Mouse (Mus musculus) 416B (cell line): ENCODE measurements around the gene Gabbr2.
A peak's percentile ranks its signal among the peaks of the same experiment; 100 is the strongest.

ENCODE experiments used
- DNase-seq: peaks from one replicate; pipeline ENCODE4 v3.0.0; 2011; ENCODE audit warnings: low read depth

The Gabbr2 gene

DNA sequence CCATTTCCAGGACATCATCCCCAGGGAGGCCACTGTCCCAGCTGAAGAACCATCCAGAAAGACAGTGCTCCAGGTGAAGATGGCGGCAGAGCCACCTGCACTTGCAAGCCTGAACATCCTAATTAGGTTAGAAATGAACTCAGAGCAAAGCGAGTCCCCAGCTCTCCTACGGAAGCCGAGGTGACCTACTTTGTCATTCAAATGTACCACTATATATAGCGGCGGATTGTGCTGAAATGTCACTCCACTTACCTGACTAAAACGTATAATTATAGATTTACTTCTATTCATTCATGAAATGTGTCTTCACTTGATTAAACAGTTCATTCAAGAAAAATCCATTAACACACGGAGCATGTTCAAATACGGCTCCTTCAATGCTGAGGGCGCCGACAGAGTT, 170.0 kb downstream of the Gabbr2 start:
- DNase-seq, result no peak

DNA sequence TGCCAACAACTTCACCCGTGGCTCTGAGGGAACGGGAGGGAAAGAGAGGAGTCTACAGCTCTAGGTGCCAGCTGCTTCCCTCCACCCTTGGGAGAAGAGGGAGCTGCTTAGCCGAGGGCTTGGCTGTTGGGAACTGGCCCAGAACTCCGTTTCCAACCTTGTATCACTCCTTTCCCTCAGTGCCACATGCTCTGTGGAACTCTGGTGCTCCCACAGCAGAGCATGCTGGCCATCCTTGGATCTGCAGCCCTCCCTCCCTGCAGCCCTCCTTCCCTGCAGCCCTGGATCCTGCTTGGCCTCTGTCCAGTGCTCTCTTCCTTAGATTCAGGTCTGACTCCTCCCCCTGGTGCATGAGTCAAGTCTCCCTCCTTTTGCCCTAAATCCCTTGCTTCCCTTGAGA, 176.7 kb downstream of the Gabbr2 start:
- DNase-seq, result no peak

DNA sequence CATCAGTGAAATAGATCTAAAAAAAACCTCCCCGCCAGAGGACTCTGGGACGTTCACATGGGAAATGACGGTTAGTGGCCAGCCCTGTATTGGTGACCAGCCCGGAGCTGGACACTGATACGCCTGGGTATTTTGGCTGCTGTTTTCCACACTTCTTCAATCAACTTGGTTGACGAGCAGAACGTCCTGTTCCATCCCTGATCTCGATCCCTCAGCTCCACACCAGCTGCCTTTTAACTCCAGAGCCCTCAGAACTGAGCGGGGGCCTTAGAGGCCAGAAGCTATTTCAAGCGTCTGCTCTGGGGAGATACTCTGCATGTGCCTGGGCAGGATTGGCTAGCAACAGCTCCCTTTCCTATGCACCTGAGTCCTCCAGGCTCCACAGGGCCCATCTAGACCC, 177.4 kb downstream of the Gabbr2 start:
- DNase-seq, result no peak

DNA sequence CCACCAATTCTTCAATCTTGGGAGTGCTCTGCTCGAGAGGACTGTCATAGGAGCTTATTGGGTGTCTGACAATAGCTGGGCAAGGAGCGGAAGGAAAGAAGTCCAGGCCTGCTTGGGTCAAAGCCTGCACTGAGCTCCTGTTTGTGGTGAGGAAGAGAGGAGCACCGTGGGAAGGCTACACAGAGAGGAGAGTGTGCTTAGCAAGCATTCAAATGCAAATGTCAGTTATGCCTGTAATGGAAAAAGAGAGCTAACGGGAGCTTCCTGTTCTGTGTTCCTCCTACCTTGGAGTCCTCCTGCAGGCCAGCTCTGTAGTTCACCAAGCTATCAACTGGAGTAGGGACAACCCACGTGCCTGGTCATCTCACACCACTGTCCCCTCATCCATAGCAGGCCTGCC, 180.5 kb downstream of the Gabbr2 start:
- DNase-seq, result peak; percentile 9

DNA sequence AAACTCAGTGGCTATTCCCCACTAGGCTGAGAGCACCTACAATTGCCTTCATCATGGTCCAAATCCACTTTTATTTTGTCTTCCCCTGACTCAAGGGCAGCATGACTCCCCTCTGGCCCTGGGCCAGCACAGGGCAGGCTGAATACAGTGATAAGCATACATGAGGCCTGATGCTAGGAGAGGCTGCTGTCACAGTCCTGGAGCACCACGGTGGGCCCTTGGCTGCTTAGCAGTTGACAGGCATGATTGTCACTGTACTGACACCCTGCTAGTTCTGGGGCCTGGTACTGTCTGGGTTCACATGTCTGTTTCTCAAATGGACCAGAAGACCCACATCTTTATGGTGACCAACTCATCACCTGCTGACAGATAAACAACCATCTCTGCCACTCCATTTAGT, 184.8 kb downstream of the Gabbr2 start:
- DNase-seq, result no peak

DNA sequence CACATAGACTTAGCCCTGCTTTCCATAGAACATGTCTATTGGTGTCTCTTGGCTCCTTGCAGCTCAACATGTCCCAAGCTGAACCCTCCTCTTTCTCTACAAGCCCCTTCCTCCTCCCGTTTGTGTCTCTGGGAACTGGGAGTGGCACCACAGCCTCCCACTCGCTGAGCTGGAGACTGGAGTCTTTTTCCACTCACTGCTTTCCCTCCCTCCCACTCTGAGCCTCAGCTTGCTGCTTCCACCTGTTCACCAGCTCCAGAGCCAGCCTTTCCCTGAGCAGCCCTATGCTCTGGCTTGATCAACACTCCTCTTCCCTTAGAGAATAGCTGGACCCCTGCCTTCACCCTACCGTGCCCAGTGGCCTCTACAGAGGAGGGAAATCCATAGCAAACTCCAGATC, 185.8 kb downstream of the Gabbr2 start:
- no peak for DNase-seq

DNA sequence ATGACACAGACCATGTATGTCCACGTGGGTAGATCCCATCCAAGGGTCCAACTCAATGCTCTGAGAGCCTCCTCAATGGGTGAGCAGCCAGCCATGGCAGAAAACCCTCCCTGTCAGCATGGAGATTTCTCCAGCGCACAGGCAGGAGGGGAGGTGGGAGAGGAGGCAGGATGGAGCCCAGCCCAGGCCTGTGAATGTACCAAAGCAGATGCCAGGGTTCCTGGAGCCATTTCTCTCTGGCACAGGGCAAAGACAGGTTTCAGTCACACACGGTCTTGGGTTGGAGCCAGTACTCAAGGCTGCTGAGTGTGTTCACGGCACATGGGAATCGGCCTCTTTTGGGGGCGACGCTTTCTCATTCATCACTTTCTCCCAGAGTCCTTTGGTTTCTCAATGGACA, 189.3 kb downstream of the Gabbr2 start:
- DNase-seq, result no peak

DNA sequence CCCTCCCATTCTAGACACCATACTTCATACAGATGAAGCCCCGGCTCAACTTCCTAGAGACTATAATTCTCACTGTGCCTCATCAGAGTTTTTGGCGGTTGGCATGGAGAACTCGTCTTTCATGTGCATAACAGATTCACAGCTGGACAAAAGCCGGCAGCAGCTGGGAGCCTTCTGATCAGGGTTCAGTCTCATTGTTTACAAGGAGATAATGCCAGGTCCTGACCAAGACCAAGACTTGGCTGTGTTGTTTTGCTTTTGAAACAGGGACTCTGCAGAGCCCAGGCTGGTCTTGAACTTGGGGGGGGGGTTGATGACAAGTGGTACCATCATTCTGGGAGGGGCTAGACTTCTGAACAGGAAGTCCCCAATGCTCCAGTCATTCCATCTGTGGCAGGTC, 191.8 kb downstream of the Gabbr2 start:
- DNase-seq, result no peak

DNA sequence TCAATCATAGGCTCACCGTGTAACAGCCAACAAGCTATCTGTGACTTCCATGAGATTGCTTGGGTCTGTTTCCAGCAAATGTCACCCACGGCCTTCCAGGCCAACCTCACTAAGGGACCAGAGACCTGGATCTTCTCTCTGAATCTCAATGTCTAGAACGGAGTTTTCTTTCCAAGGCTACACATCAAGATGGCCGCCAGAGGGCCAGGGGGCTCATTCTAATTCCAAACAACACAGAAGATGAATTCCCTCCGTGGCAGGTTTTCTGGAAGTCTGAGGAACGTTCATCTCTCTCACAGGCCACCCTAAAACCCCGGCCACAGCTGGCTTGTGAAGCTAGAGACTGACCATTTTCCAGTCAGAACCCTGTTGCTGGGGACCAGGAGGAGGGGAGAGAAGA, 196.0 kb downstream of the Gabbr2 start:
- no peak for DNase-seq

DNA sequence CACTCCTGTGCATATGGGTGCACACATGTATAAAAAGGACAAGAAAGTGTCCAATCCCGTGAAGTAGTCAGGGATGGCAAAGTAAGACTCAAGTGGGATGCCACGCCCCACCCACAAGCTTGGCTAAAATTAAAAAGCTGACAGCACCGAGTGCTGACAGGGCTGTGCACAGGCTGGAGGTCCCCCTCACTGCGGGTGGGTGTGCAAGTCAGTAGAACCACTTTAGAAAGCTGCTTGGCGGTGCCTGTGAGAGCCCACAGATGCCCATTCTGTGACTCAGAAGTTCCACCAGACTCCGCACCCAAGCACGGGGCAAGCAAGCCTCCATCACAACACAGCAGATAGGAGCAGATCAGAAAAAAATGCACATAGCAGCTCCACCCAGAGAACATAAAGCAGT, 197.1 kb downstream of the Gabbr2 start:
- no peak for DNase-seq

DNA sequence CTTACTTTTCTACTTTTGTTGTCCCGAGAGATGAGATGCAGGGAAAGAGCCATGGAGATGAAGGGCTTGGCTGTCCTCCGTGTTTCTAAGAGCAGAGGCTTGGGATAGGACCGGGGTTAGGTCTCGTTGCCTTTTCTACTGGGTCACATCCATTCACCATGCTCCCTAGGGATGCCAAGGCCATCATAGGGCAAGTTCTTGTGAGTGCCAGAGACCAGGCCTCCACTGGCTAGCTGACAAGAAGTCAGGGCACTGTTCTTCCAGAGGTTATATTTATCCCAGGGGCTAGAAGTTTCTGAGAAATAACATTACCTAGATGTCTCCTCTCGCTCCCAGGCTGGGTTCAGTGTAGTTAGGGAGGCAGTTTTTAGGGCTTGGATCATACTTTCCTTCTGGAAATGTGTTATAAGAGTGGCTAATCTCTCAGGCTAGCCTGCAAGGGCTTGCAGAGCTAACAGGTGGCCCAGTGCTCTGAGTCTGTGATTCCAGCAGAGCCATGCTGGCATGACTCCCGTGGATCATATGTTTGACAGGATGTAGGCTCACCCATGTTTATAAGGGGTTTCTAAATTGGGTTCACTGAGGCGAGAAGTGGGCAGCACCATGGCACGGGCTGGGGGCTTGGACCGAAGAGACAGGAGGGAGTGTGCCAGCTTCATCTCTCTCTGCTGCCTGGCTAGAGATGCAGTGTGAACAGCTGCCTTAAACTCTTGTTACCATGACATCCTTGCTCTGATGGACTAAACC, 199.2 kb downstream of the Gabbr2 start:
- no peak for DNase-seq

DNA sequence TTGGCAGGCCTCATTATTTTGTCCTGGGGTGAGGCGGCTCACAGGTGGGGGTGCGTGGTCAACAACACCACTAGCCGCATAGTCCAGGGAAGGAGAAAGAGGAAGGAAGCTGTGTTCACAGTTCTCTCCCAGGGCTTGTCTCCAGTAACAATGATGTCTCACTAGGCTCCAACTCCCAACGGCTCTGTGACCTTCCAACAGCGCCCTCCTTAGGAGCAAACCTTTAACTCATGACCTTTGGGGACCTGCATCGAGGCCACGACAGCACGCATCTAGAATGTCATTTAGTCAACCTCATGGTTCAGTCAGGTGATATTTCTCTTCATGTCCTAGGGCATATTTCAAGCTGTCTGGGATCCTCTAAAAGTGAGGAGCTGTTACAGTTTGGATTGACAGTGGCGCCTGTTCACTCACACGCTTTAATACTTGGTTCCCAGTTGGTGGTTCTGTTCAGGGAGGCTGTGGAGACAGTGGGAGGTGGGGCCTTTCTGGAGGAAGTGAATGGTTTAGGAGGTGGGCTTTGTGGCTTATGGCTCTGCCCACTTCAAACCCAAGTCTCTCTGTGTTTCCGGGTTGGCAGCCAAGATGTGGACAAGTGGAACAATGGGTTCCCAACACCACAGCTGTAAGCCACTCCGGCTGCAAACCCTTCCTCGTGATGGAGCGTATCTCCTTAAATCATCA, 200.3 kb downstream of the Gabbr2 start:
- peak; percentile 80 for DNase-seq

DNA sequence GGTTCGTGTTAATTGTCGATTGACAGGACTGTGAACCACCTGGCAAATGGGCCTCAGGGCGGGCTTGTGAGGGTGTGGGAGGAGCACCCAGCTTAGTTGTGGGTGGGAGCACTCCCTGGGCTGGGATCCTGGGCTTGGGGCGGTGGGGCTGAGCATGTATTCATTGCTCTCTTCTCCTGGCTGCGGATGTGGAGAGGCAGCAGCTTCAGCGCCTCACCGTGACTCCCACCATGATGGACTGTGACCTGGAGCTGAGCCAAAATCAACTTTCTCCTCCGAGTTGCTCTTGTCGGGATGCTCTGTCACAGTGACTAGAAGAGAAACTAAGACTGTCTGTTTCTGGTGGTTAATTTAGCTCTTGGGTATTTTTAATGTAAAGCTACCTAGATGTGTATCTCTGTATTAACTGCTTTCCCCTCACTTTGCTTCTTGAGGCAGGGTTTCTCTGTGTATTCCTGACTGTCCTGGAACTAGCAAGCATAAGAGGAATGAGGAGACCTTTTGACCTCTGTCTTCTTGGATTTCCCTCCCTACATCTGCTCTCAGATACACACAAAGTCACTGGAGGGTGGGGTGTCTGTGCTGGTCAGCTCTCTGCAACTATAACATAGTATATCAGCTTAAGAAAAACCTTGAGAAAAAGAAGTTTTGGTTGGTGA, 200.9 kb downstream of the Gabbr2 start:
- peak; percentile 30 for DNase-seq

DNA sequence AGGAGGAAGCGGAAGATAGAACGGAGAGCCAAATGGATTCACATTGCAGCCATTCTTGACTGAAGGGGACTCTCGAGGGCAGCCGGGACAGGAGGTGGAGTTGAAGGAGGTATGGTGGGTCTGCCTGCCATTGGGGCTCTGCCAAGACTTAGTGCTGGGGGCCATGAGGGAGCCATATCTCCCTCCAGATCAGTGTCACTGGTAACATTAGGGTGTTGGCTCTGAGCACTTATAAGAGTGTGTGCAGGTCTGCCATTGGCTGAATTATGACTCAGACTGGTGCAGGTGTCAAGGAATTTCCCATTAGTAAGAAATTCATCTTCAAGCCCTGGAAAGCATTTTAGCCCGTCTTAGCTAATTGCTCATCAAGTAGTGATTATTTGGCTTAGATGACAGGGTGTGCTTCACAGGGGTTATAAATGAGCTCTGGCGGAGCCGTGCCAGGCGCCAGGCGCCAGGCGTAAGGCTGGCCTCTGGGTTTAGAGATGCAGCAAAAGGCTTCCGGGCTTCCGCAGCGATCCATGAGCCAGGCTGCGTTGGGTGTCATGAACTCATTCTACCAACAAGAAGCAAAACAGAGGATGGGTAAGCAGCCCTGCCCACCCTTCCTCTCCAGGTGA, 207.1 kb downstream of the Gabbr2 start:
- no peak for DNase-seq

DNA sequence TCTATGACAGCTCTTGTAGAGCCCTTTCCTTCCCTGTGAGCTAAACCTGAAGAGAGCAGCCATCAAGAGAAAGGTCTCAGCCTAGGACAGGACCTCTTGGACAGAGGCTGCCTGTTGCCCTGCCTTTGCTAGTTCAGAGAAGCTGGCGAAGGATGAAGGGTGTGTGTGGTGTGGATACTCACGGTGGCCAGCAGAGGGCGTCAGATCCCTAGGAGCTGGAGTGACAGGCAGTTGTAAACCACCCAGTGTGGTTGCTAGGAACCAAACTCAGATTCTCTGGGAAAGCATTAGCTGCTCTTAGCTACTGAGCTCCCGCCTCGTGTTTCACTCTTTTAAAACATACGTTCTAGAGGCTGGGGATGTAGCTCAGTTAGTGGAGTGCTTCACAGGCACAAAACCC, 210.6 kb downstream of the Gabbr2 start:
- peak; percentile 29 for DNase-seq

DNA sequence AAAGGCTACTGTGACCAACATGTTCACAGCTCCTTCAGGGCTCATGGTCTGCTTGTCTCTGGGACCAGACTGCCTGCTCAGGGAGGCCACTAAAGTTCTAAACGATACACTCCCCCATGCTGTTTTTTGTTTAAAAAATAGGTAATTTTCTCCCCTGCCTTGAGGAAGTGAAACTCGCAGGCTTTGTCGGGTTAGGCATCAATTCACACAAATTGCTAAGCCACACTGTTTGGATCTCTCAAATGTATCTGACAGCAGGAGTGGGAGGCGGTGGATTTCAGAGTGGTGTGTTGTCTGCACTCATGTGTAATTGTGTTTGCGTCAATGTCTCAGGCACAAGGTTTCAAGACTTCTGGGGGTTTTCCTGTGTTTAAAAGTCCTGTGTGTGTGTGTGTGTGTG, 215.7 kb downstream of the Gabbr2 start:
- DNase-seq, result no peak

DNA sequence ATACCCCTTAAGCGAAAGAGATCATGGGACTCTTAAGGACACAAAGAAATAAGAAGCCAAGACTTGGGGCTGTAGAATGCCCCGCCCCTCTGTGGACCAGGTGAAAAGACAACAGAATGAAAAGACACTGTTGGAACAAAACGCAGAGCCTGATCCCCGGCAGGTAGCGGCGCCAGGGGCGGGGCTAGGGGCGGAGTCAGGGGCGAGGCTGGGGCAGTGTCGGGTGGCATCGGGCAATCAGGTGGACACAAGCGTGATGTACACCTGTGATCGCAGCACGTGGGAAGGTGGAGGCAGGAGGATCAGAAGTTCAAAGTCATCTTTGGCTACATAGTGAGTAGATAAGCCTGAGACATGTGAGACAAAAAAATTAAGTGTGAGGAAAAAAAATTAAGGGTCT, 217.0 kb downstream of the Gabbr2 start:
- DNase-seq, result no peak

DNA sequence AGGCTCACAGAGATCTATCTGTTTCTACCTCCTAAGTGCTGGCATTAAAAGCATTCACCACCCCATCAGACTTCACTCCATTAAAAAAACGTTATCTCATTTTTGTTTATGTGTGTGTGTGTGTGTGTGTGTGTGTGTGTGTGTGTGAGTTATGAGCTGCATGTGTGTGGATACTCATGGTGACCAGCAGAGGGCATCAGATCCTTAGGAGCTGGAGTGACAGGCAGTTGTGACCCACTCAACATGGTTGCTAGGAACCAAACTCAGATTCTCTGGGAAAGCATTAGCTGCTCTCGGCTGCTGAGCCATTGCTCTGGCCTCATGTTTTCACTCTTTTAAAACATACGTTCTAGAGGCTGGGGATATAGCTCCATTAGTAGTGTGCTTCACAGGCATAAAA, 218.4 kb downstream of the Gabbr2 start:
- no peak for DNase-seq

DNA sequence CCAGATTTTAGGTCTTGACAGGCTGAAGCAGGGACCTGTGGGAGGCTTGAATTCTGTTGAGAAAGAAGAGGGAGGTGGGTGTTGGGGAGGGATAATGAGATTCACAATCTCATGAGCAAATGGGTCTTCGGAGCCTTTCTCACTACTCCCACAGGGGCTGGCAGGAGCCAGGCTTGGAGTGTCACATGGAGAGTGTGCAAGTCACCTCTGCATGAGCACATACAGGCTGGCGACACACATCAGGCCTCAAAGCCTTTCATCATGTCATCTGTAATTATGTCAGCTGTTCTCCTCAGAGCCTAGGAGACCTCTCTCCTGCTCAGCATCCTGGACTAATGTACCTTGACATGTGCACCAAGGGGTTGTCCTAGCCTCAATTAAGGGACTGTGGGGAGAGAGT, 219.1 kb downstream of the Gabbr2 start:
- DNase-seq, result no peak

DNA sequence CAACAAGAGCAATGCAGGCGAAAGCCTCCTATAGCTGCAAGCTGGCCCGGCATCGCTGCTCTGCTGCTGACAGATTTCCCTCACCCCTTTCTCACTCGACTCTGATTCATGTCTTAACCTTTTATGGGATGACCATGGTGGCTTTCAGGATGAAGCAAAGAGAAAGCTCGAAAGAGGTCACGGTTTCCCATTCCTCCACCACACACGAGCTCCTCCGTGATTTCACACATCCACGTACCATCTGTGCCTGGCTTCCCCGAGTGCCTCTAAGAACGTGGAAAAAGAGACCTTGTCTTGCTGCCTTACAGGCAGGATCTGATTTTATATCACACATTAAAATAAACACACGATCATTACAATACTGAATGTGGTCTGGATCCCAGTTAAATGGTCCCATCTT, 220.6 kb downstream of the Gabbr2 start:
- no peak for DNase-seq

DNA sequence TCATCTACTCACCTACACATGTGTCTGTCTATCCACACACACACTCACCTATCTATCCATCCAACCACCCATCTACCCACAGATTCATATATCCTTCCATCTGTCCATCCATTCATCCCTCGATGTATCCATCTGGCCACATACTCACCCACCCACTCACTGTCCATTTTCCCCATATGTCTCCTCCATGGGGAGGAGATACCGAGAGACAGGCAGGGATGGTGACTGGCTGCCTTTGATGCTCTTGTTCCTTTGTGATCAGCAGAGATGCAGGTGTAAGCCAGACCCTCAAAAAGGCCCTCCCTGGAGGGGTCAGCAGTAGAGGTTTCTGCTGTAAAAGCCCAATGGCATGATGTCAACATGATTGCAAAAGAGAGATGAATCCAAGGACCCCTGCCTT, 221.0 kb downstream of the Gabbr2 start:
- DNase-seq, result no peak

DNA sequence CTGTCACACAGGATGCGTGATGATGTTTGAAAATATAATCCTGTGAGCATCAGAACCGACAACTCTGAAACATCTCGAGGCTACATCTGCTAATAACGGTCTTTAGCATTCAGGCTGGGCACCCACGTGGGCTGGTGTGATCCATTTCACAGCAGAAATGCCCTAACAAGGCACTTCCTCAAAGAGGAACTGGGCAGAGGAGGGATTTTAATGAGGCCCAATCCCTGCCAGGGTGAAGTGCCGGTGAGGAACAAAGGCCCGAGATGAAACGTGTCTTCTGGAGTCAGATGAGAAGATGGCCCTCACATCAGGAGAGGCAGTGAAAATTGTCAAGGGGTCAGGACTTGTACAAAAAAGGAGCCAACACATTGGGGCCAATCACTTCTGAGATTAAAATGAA, 221.6 kb downstream of the Gabbr2 start:
- DNase-seq, result no peak

DNA sequence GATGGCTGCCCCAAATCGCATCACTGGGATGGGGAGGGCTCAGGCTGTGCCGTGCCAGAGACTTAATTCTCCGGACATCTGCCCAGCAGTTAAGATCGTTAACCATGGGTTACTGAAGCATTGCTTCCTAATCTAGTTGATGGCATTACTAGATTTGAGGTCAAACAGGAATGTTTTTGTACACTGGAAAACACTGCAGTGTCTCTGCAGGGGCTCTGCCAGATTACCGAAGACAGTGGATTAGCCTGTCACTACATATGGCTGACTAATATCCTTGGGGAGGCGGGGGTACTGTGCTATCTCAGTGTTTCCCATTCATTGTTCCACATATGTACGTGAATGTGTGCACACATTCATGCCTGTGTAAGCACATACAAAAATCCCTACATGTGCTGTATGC, 225.3 kb downstream of the Gabbr2 start:
- DNase-seq, result no peak
